Mouse (Mus musculus) cerebellum, adult 2 months (tissue): Measurements from ENCODE around the gene Cdh3.

Experiments used
- CTCF ChIP-seq: fragments of 200-500 bp; IDR thresholded peaks from 2 replicates; pipeline ENCODE4 v1.5.1; 2011; ENCODE audit warnings: low read depth, mild to moderate bottlenecking, control low read depth, low read length, moderate library complexity, borderline replicate concordance; ENCODE audit not compliant: insufficient read depth
- POLR2A ChIP-seq: fragments of 200-500 bp; IDR thresholded peaks from 2 replicates; pipeline ENCODE4 v1.6.1; 2011; ENCODE audit warnings: low read length, control low read depth, borderline replicate concordance; ENCODE audit not compliant: insufficient read depth

DNA sequence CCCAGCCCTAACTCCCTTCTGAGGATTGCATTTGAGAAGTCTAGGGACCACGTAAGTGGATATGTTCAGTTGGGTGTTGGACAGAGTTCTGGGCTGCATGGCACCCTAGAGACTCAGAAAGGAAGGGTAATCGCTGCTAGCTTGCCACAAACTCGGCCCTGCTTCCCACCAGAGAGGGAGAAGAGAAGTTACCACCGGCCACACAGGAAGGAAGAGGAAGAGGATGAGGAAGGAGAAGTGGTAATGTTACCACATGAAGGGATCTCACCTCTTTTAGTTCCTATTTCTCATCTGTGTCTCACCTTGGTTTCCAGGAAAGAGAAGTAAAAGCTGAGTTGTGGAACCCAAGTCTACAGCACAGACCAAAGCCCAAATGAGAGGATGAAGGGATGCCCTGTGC, 63.6 kb downstream of the Cdh3 start:
- TF ChIP-seq CTCF, result no peak
- TF ChIP-seq POLR2A, result no peak
